Mouse (Mus musculus) spleen, adult 2 months (tissue): ENCODE measurements around the gene Rbks.

Experiments
- CTCF ChIP-seq: fragments of 200-500 bp; IDR thresholded peaks from 2 replicates; pipeline ENCODE4 v1.5.1; 2011; ENCODE audit warnings: mild to moderate bottlenecking, inconsistent platforms; ENCODE audit not compliant: insufficient read depth, insufficient read length, insufficient replicate concordance; ENCODE audit errors: extremely low read depth
- POLR2A ChIP-seq: fragments of 200-500 bp; IDR thresholded peaks from 2 replicates; pipeline ENCODE4 v1.6.1; 2011; ENCODE audit warnings: low read depth, low read length, inconsistent platforms

DNA sequence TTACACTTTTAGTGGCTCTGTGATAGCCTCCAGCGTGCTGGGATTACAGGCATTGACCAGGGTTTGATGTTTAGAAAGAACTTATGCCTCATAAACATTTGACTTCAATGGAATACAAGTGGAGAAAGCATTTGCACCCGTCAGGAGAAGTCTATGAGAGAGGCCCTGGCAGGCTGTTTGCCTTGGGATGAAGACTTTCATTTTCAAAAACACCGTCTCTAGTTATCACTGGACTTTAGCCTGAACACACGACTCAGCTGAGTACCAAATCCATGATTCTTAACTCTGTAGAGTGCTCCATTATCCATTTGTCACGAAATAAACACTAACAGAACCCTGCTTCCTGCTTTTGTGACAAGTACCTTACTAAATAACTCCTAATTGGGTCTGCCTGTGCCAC lies 27.4 kb downstream of the Rbks start:
- TF ChIP-seq CTCF (no peak), POLR2A (no peak)
